Mouse (Mus musculus): Measurements from ENCODE around the gene Ugt1a5. TPM values are rescaled to one million over a fixed set of nuclear protein-coding genes. Genes with fewer than 3 reads are reported as not detected.

Gene Ugt1a5
- total RNA-seq, 2 experiments from 2014 or later = 0.98 to 1.4 TPM

- ATAC-seq (replicated peaks; ENCODE audit: poor library complexity, severe bottlenecking) = no peak
These were observed 92.5 kb downstream of the Ugt1a5 start for GRCm38 (mm10) chr1:88258361-88258760.

DNA sequence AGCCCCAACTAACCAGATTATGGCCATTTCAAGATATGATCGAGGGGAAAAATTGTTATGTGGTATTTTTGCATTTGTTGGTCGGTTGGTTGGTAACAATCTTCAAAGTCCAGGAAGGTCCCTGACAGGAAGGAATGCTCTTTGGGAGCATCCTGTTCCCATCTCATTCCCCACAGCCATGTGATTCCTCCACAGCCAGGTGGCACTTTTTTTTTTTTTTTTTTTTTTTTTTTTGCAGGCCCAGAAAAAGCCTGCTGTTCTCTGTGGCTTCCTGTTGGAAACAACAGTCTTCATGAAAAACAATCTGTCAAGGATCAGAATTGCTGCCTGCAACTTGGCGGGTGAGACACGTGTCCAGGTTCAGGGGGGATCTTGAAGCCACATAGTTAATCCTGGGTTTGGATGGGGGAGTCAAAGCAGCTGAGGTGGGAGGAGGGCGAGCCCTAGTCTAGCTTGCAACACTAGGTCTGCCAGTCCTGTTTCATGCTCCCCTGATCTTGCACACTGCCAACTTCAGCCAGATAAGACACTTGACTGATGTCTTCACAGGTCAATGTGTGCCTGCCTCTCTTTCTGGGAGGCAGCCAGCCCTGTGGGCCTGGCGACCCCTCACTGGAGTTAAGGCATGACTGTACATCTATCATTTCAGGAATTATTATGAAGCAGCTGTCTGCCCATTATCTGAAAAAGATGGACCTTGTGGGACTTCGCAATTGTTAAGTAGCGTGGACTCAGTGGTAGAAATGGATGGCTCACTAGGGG, 93.2 kb downstream of the Ugt1a5 start:
- ATAC-seq (replicated peaks; ENCODE audit: poor library complexity, severe bottlenecking) = peak; percentile 6; the same call in 1 of the 2 replicates

- no peak for ATAC-seq (replicated peaks; ENCODE audit: poor library complexity, severe bottlenecking)
These were observed 93.8 kb downstream of the Ugt1a5 start for GRCm38 (mm10) chr1:88259643-88260024.

DNA sequence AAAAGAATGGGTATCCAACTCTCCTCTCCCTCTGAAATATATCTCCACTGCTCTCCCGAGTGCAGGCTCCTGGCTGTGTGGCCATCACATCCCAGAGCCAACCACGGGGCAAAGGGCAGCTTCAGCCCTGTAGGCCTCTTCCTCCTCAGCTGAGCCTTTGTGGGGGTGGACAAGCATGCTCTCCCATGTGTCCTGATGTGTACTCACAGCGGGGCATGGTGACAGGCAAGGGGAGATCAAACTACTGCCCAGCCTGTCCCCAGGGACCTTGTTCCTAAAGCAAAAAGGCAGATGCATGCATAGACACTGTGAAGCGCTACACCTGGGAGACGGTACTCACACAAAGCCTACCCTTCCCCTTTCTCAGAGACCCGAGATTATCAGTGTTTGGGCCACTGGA, 94.3 kb downstream of the Ugt1a5 start:
- ATAC-seq (replicated peaks; ENCODE audit: poor library complexity, severe bottlenecking) = peak; percentile 1

- peak; percentile 34 for ATAC-seq (replicated peaks; ENCODE audit: poor library complexity, severe bottlenecking)
These were observed 95.0 kb downstream of the Ugt1a5 start for GRCm38 (mm10) chr1:88260604-88261377.

GRCm38 (mm10) chr1:88261706-88262105, 95.9 kb downstream of the Ugt1a5 start:
- ATAC-seq (replicated peaks; ENCODE audit: poor library complexity, severe bottlenecking) = no peak

DNA sequence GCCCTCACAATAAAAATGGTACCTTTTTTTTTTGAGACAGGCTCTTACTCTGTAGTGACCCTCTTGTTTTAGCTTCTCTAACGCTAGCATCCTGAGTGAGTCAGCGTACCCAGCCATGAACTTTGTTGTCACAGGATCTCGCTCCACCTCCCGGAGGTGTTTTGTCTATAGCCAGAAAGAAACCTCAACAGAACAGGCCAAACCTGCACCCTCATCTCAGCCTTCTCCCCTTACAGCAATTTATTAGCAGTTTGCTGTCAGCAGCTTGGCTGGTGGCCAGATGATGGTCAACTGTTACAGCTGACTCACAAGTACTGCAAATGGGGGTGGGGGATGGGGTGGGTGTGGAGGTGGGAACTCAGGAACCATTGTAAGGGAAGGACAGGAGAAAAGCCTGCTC, 96.4 kb downstream of the Ugt1a5 start:
- no peak for ATAC-seq (replicated peaks; ENCODE audit: poor library complexity, severe bottlenecking)

DNA sequence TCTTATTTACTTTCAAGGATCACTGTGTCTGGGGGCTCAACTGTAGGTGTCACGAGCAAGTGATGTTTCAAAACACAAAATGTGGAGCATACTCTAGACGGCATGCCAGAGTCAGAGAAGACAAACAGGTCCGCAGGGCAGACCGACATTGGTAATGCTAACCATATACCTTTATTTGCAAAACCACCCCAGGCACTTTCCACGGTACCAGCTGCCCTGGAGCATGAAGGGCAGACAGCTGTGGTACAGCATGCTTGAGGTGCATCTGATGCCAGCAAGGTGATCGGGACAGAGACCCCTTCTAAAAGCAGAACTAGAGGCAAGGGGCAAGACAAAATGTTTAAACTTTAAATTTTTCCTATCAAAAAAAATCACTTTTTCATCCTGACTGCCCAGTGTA, 97.1 kb downstream of the Ugt1a5 start:
- no peak for ATAC-seq (replicated peaks; ENCODE audit: poor library complexity, severe bottlenecking)

- no peak for ATAC-seq (replicated peaks; ENCODE audit: poor library complexity, severe bottlenecking)
These were observed 98.0 kb downstream of the Ugt1a5 start for GRCm38 (mm10) chr1:88263778-88264177.

- no peak for ATAC-seq (replicated peaks; ENCODE audit: poor library complexity, severe bottlenecking)
These were observed 98.5 kb downstream of the Ugt1a5 start for GRCm38 (mm10) chr1:88264237-88264868.

GRCm38 (mm10) chr1:88264869-88265240, 99.0 kb downstream of the Ugt1a5 start:
- ATAC-seq (replicated peaks; ENCODE audit: poor library complexity, severe bottlenecking) = no peak

GRCm38 (mm10) chr1:88266123-88266522, 100.3 kb downstream of the Ugt1a5 start:
- no peak for ATAC-seq (replicated peaks; ENCODE audit: poor library complexity, severe bottlenecking)

GRCm38 (mm10) chr1:88267489-88267888, 101.7 kb downstream of the Ugt1a5 start:
- no peak for ATAC-seq (replicated peaks; ENCODE audit: poor library complexity, severe bottlenecking)

- no peak for ATAC-seq (replicated peaks; ENCODE audit: poor library complexity, severe bottlenecking)
These were observed 102.3 kb downstream of the Ugt1a5 start for GRCm38 (mm10) chr1:88268070-88268469.

Other genes starting within 250 kb of the Ugt1a5 start
- 13.9 and 27.2 TPM in 2 replicates for gene Usp40, start 157.5 kb upstream of the Ugt1a5 start, total RNA-seq (2014; fragmentation: Nextera tagmentation)
- gene Usp40, start 157.5 kb upstream of the Ugt1a5 start, total RNA-seq (2017) = 10.6 and 10.7 TPM in 2 replicates
- not detected in 2 replicates for gene Ugt1a10, start 110.6 kb upstream of the Ugt1a5 start, total RNA-seq (2014; fragmentation: Nextera tagmentation)
- gene Ugt1a10, start 110.6 kb upstream of the Ugt1a5 start, total RNA-seq (2017) = not detected in 2 replicates
- not detected in 2 replicates for gene Ugt1a9, start 95.2 kb upstream of the Ugt1a5 start, total RNA-seq (2014; fragmentation: Nextera tagmentation)
- not detected in 2 replicates for gene Ugt1a9, start 95.2 kb upstream of the Ugt1a5 start, total RNA-seq (2017)
- gene Ugt1a8, start 78.2 kb upstream of the Ugt1a5 start, total RNA-seq (2014; fragmentation: Nextera tagmentation) = not detected in 2 replicates
- not detected in 2 replicates for gene Ugt1a8, start 78.2 kb upstream of the Ugt1a5 start, total RNA-seq (2017)
- 25.2 and 25.5 TPM in 2 replicates for gene Ugt1a7c, start 71.0 kb upstream of the Ugt1a5 start, total RNA-seq (2014; fragmentation: Nextera tagmentation)
- gene Ugt1a7c, start 71.0 kb upstream of the Ugt1a5 start, total RNA-seq (2017) = 49.7 and 55.1 TPM in 2 replicates
- 0.88 and 1.3 TPM in 2 replicates for gene Ugt1a6b, start 62.8 kb upstream of the Ugt1a5 start, total RNA-seq (2014; fragmentation: Nextera tagmentation)
- gene Ugt1a6b, start 62.8 kb upstream of the Ugt1a5 start, total RNA-seq (2017) = 1.5 and 1.6 TPM in 2 replicates
- 9.2 TPM in 2 replicates for gene Ugt1a6a, start 31.2 kb upstream of the Ugt1a5 start, total RNA-seq (2014; fragmentation: Nextera tagmentation)
- 2.3 and 2.6 TPM in 2 replicates for gene Ugt1a6a, start 31.2 kb upstream of the Ugt1a5 start, total RNA-seq (2017)
- gene Ugt1a2, start 34.6 kb downstream of the Ugt1a5 start, total RNA-seq (2014; fragmentation: Nextera tagmentation) = 1.2 and 2.5 TPM in 2 replicates
- gene Ugt1a2, start 34.6 kb downstream of the Ugt1a5 start, total RNA-seq (2017) = not detected in 2 replicates
- gene Dnajb3, start 39.8 kb downstream of the Ugt1a5 start, total RNA-seq (2014; fragmentation: Nextera tagmentation) = not detected in 2 replicates
- gene Dnajb3, start 39.8 kb downstream of the Ugt1a5 start, total RNA-seq (2017) = 1.1 TPM in 1 of 2 replicates, not detected in the other
- 0.83 and 1.2 TPM in 2 replicates for gene Ugt1a1, start 45.9 kb downstream of the Ugt1a5 start, total RNA-seq (2014; fragmentation: Nextera tagmentation)
- 0.72 TPM in 1 of 2 replicates, not detected in the other for gene Ugt1a1, start 45.9 kb downstream of the Ugt1a5 start, total RNA-seq (2017)
- gene Mroh2a, start 61.0 kb downstream of the Ugt1a5 start, total RNA-seq (2014; fragmentation: Nextera tagmentation) = 0.34 TPM in 1 of 2 replicates, not detected in the other
- 0.10 and 0.13 TPM in 2 replicates for gene Mroh2a, start 61.0 kb downstream of the Ugt1a5 start, total RNA-seq (2017)
- 116 and 136 TPM in 2 replicates for gene Hjurp, start 111.6 kb downstream of the Ugt1a5 start, total RNA-seq (2014; fragmentation: Nextera tagmentation)
- 142 and 147 TPM in 2 replicates for gene Hjurp, start 111.6 kb downstream of the Ugt1a5 start, total RNA-seq (2017)
- not detected in 2 replicates for gene Trpm8, start 111.6 kb downstream of the Ugt1a5 start, total RNA-seq (2014; fragmentation: Nextera tagmentation)
- gene Trpm8, start 111.6 kb downstream of the Ugt1a5 start, total RNA-seq (2017) = not detected in 2 replicates
- gene Spp2, start 240.9 kb downstream of the Ugt1a5 start, total RNA-seq (2014; fragmentation: Nextera tagmentation) = not detected in 2 replicates
- gene Spp2, start 240.9 kb downstream of the Ugt1a5 start, total RNA-seq (2017) = not detected in 2 replicates

All from granulocyte monocyte progenitor cell, adult 5-6 weeks (primary cell).